18 mouse cellular contexts compared by ENCODE assay signal in the genomic region with DNA sequence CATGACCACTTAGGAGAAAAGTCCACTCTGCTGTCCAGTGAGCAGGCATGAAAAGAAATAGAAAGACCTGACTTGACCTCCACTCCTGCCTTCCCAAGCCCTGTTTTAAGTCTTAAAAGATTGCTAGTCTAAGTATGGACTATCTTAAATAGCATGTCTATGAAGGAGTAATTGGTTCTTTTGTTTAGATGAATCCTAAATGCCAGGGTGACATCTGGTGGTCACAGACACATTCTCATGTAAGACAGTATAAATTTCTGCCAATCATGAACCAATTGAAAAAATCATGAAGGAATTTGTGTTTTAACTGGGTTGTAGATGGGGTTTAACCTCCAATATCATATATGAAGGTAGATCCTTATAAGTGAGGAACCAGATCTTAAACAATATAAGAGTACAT. TPM values are rescaled to one million over a fixed set of nuclear protein-coding genes. Genes with fewer than 3 reads are reported as not detected.
DNase-seq lines count a peak whose midpoint lies in the region; ATAC-seq and TF ChIP-seq lines count a peak whose summit lies in the region.
"Had no signal": no experiment of that assay in that cellular context is flagged by ENCODE, and none has a peak within 500 bp of the region (broad histone marks: within the 10 kb centered on the region; RNA-seq: fewer than 3 reads in every experiment).

No protein-coding gene starts in this region.

- no peak overlapping the region for H3K4me2 ChIP-seq in heart, postnatal 0 days (ENCODE audit: low read depth, low read length)
- H3K4me2 ChIP-seq in kidney, embryonic 14.5 days (replicated peaks; ENCODE audit: low read depth, low read length), result no peak overlapping the region
- no peak overlapping the region for H3K4me2 ChIP-seq in midbrain, embryonic 16.5 days (ENCODE audit: low read length)
- H3K4me2 ChIP-seq in midbrain, embryonic 13.5 days (replicated peaks), result no peak overlapping the region
- no peak overlapping the region for H3K4me2 ChIP-seq in stomach, postnatal 0 days (replicated peaks; ENCODE audit: low read depth)
- H3K4me2 ChIP-seq: embryonic facial prominence, embryonic 12.5 days; heart, embryonic 13.5 days; limb, embryonic 13.5 days; neural tube, embryonic 15.5 days; stomach, embryonic 15.5 days had no signal

- no peaks in the 10 kb centered on the region for H3K4me1 ChIP-seq in heart, postnatal 0 days (ENCODE audit: control insufficient read depth, insufficient read depth)
- no peaks in the 10 kb centered on the region for H3K4me1 ChIP-seq in kidney, embryonic 14.5 days (ENCODE audit: control insufficient read depth, insufficient read depth, low read length)
- H3K4me1 ChIP-seq in midbrain, embryonic 16.5 days (ENCODE audit: control insufficient read depth, insufficient read depth, low read length), result no peaks in the 10 kb centered on the region
- no peaks in the 10 kb centered on the region for H3K4me1 ChIP-seq in midbrain, embryonic 13.5 days (replicated peaks)
- no peaks in the 10 kb centered on the region for H3K4me1 ChIP-seq in stomach, postnatal 0 days (replicated peaks; ENCODE audit: control insufficient read depth, insufficient read depth)
- H3K4me1 ChIP-seq: embryonic facial prominence, embryonic 12.5 days; heart, embryonic 13.5 days; hindbrain, embryonic 10.5 days; limb, embryonic 13.5 days; neural tube, embryonic 15.5 days; stomach, embryonic 15.5 days had no signal

- no peak overlapping the region for H3K27ac ChIP-seq in heart, postnatal 0 days (ENCODE audit: low read depth)
- no peak overlapping the region for H3K27ac ChIP-seq in kidney, embryonic 14.5 days (ENCODE audit: low read depth, low read length)
- H3K27ac ChIP-seq in midbrain, embryonic 16.5 days (ENCODE audit: low read length), result no peak overlapping the region
- no peak overlapping the region for H3K27ac ChIP-seq in midbrain, embryonic 13.5 days
- H3K27ac ChIP-seq in stomach, postnatal 0 days (replicated peaks), result no peak overlapping the region
- H3K27ac ChIP-seq: embryonic facial prominence, embryonic 12.5 days; heart, embryonic 13.5 days; hindbrain, embryonic 10.5 days; limb, embryonic 13.5 days; neural tube, embryonic 15.5 days; stomach, embryonic 15.5 days had no signal

- peak; percentile 46 for TF ChIP-seq CTCF in heart, postnatal 0 days (IDR thresholded peaks at IDR 0.05; ENCODE audit: low read depth)
- TF ChIP-seq CTCF in stomach, postnatal 0 days (IDR thresholded peaks at IDR 0.05; ENCODE audit: low read depth), result peak; percentile 52

- TF ChIP-seq EP300 in heart, postnatal 0 days (IDR thresholded peaks at IDR 0.05; ENCODE audit: low read depth), result no peak
- no peak for TF ChIP-seq EP300 in stomach, postnatal 0 days (optimal IDR thresholded peaks at IDR 0.05)

- no peak overlapping the region for H3K9ac ChIP-seq in heart, postnatal 0 days (replicated peaks; ENCODE audit: low read depth, low read length)
- no peak overlapping the region for H3K9ac ChIP-seq in kidney, embryonic 14.5 days (ENCODE audit: low read depth, low read length)
- no peak overlapping the region for H3K9ac ChIP-seq in midbrain, embryonic 16.5 days (ENCODE audit: low read depth, low read length)
- H3K9ac ChIP-seq in midbrain, embryonic 13.5 days (replicated peaks), result no peak overlapping the region
- H3K9ac ChIP-seq in stomach, postnatal 0 days (ENCODE audit: low read length), result no peak overlapping the region
- H3K9ac ChIP-seq: embryonic facial prominence, embryonic 12.5 days; heart, embryonic 13.5 days; limb, embryonic 13.5 days; liver, postnatal 0 days; neural tube, embryonic 15.5 days; stomach, embryonic 15.5 days had no signal

- no peaks in the 10 kb centered on the region for H3K9me3 ChIP-seq in heart, postnatal 0 days (replicated peaks; ENCODE audit: control insufficient read depth, low read length)
- no peaks in the 10 kb centered on the region for H3K9me3 ChIP-seq in kidney, embryonic 14.5 days (ENCODE audit: control insufficient read depth, low read length)
- H3K9me3 ChIP-seq in midbrain, embryonic 16.5 days (replicated peaks; ENCODE audit: control insufficient read depth, low read length, poor library complexity, severe bottlenecking), result no peaks in the 10 kb centered on the region
- no peaks in the 10 kb centered on the region for H3K9me3 ChIP-seq in midbrain, embryonic 13.5 days
- no peaks in the 10 kb centered on the region for H3K9me3 ChIP-seq in stomach, postnatal 0 days (ENCODE audit: control insufficient read depth, low read length)
- H3K9me3 ChIP-seq: embryonic facial prominence, embryonic 12.5 days; heart, embryonic 13.5 days; hindbrain, embryonic 10.5 days; limb, embryonic 13.5 days; neural tube, embryonic 15.5 days; stomach, embryonic 15.5 days had no signal

- no peaks in the 10 kb centered on the region for H3K36me3 ChIP-seq in heart, postnatal 0 days (replicated peaks; ENCODE audit: control insufficient read depth, insufficient read depth, low read length)
- H3K36me3 ChIP-seq in kidney, embryonic 14.5 days (ENCODE audit: control insufficient read depth, insufficient read depth, low read length), result no peaks in the 10 kb centered on the region
- H3K36me3 ChIP-seq in midbrain, embryonic 16.5 days (ENCODE audit: control insufficient read depth, insufficient read depth, low read length), result no peaks in the 10 kb centered on the region
- H3K36me3 ChIP-seq in midbrain, embryonic 13.5 days, result no peaks in the 10 kb centered on the region
- H3K36me3 ChIP-seq in stomach, postnatal 0 days (ENCODE audit: control insufficient read depth, insufficient read depth, low read length), result no peaks in the 10 kb centered on the region
- H3K36me3 ChIP-seq: embryonic facial prominence, embryonic 12.5 days; heart, embryonic 13.5 days; hindbrain, embryonic 10.5 days; limb, embryonic 13.5 days; neural tube, embryonic 15.5 days; stomach, embryonic 15.5 days had no signal

- H3K4me3 ChIP-seq in heart, postnatal 0 days (ENCODE audit: low read depth, low read length), result no peak overlapping the region
- no peak overlapping the region for H3K4me3 ChIP-seq in kidney, embryonic 14.5 days (ENCODE audit: low read length)
- H3K4me3 ChIP-seq in midbrain, embryonic 16.5 days (ENCODE audit: low read depth, low read length), result no peak overlapping the region
- no peak overlapping the region for H3K4me3 ChIP-seq in midbrain, embryonic 13.5 days (replicated peaks)
- H3K4me3 ChIP-seq in stomach, postnatal 0 days (ENCODE audit: low read depth, low read length), result no peak overlapping the region
- H3K4me3 ChIP-seq: embryonic facial prominence, embryonic 12.5 days; heart, embryonic 13.5 days; hindbrain, embryonic 10.5 days; limb, embryonic 13.5 days; neural tube, embryonic 15.5 days; stomach, embryonic 15.5 days had no signal

- H3K27me3 ChIP-seq in heart, postnatal 0 days (ENCODE audit: control insufficient read depth, insufficient read depth, low read length), result no peaks in the 10 kb centered on the region
- no peaks in the 10 kb centered on the region for H3K27me3 ChIP-seq in kidney, embryonic 14.5 days (ENCODE audit: control insufficient read depth, insufficient read depth, low read length)
- H3K27me3 ChIP-seq in midbrain, embryonic 16.5 days (ENCODE audit: control insufficient read depth, insufficient read depth, low read depth, low read length), result no peaks in the 10 kb centered on the region
- no peaks in the 10 kb centered on the region for H3K27me3 ChIP-seq in midbrain, embryonic 13.5 days
- no peaks in the 10 kb centered on the region for H3K27me3 ChIP-seq in stomach, postnatal 0 days (ENCODE audit: control insufficient read depth, insufficient read depth, low read length)
- H3K27me3 ChIP-seq: embryonic facial prominence, embryonic 12.5 days; heart, embryonic 13.5 days; limb, embryonic 13.5 days; neural tube, embryonic 15.5 days; stomach, embryonic 15.5 days had no signal

- ATAC-seq in heart, postnatal 0 days (ENCODE audit: insufficient read depth, low read depth), result no peak
- no peak for ATAC-seq in kidney, embryonic 14.5 days (ENCODE audit: low FRiP score, low TSS enrichment)
- peak; percentile 8; the same call in 1 of the 2 replicates for ATAC-seq in midbrain, embryonic 16.5 days
- ATAC-seq in midbrain, embryonic 13.5 days, result no peak
- ATAC-seq in stomach, postnatal 0 days (ENCODE audit: low FRiP score, low TSS enrichment), result no peak
- ATAC-seq: liver, postnatal 0 days had no signal

- peak; percentile 15 for DNase-seq in heart, postnatal 0 days (ENCODE audit: low spot score)
- no peak for DNase-seq in heart, postnatal 14 days
- DNase-seq in kidney, postnatal 14 days, result peak; percentile 20
- no peak for DNase-seq in stomach, postnatal 0 days (ENCODE audit: low spot score)
- DNase-seq in liver, result no peak
- DNase-seq: adrenal gland, postnatal 14 days; cerebellum, postnatal 25 days; liver, postnatal 0 days had no signal

- intact Hi-C loops in heart, postnatal 14 days (cut with DNase I), result loop anchor here (2.0 kb wide), 1 partner anchor 916 kb away; no protein-coding TSS in a partner anchor

RNA-seq across cellular contexts. Expression of a gene that starts 31.7 kb away (rescaled TPM):
- total RNA-seq in heart, postnatal 0 days (2014; rRNA removed; ENCODE audit: low replicate concordance), result 1.7 and 2.7 TPM in 2 replicates
- polyA plus RNA-seq in heart, postnatal 0 days (2015; fragmentation: Nextera tagmentation; extraction: Ambion mirVana), result 1.9 and 2.4 TPM in 2 replicates
- total RNA-seq in heart, postnatal 14 days (2021), result 1 to 10 TPM in 1 of 2 experiments, under 1 TPM in 1; 0.78 to 1.2 TPM
- polyA plus RNA-seq in kidney, embryonic 14.5 days (2014; fragmentation: Nextera tagmentation; extraction: Ambion mirVana), result 0.41 and 0.74 TPM in 2 replicates
- 0.43 and 0.67 TPM in 2 replicates for polyA plus RNA-seq in midbrain, embryonic 16.5 days (2015; fragmentation: Nextera tagmentation; extraction: Ambion mirVana)
- polyA plus RNA-seq in midbrain, embryonic 13.5 days (2015; fragmentation: Nextera tagmentation; extraction: Ambion mirVana), result 0.52 and 0.95 TPM in 2 replicates
- 0.85 and 1.2 TPM in 2 replicates for polyA plus RNA-seq in stomach, postnatal 0 days (2015; fragmentation: Nextera tagmentation; extraction: Ambion mirVana)
- polyA plus RNA-seq: large intestine, adult 2 months had no signal

Comparison
In these comparisons a context has a peak if more than half of its experiments do, and no peak if none do; other contexts are left out.
1. DNase-seq: peak in heart, postnatal 0 days (single experiment) and kidney, postnatal 14 days (single experiment); none in heart, postnatal 14 days (0 of 2), stomach, postnatal 0 days (single experiment) and liver (single experiment).